Mouse (Mus musculus) retina, postnatal 7 days (tissue): ENCODE results near the gene Tmem169.
"Not testable (repeated sequence)": the region's sequence is repeated elsewhere in the genome, so short reads cannot be mapped to it uniquely, and the experiment has no call there.

ENCODE experiments used
- DNase-seq: peaks from one replicate; pipeline ENCODE4 v3.0.0-alpha.2; 2012; ENCODE audit warnings: low read depth, low spot score

Gene Tmem169

DNA sequence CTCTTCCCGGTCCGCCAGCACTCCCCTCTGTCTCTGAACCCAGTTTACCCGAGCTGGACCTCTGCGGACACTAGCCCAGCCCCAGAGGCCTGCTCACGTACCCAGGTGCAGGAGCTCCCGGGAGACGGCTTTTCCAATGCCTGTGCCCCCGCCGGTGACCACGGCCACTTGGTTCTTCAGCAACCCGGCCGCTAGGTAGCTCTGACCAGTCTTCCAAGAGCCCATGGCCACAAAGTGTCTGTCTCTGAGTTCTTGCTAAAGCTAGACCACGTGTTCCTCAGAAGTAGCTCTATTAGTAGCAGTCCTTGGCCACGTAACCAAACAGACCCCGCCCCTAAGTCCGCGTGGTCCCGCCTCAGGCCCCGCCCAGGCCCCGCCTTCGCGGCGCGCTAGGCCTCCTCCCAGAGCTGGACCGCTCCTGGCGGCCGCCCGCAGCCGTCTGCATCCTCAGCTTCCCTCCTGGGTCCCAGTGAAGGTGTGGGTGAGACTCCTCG lies at the start of gene Tmem169, which contains the start of gene Pecr:
Gene Tmem169 (plus strand): TSS at position 378 of the 494 bp plus-strand sequence.
Gene Pecr (minus strand): TSS at position 323 of the 494 bp plus-strand sequence.
- peak; percentile 79 for DNase-seq

DNA sequence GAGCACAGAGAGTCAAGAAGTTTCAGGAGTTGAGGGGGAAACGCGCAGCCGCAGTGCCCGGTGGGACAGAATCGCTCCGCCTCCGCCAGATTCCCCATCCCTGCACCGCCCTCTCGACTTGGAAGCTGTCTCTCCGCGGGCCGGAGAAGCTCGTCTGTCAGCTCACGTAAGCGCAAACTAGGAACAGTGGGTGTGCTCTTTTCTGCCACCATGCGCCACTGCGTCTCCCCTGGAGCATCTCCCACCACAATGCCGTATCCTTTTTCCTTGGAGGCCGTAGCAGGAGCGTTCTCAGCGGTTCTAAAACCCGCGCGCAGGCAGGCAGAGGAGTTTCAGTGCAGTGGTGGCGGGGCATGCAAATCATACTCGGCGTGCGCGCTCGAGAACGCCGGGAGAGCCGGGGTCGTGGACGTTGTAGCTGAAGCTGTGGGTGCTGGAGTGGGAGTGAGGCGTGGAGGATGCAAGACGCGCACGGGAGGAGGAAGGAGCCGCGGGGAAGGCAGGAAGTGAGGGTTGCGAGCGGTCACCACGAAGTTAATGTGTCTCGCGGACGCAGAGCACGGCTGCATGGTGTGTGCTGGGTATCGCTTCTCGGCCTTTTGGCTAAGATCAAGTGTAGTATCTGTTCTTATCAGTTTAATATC lies 47.7 kb upstream of the Tmem169 start:
- peak; percentile 49 for DNase-seq

DNA sequence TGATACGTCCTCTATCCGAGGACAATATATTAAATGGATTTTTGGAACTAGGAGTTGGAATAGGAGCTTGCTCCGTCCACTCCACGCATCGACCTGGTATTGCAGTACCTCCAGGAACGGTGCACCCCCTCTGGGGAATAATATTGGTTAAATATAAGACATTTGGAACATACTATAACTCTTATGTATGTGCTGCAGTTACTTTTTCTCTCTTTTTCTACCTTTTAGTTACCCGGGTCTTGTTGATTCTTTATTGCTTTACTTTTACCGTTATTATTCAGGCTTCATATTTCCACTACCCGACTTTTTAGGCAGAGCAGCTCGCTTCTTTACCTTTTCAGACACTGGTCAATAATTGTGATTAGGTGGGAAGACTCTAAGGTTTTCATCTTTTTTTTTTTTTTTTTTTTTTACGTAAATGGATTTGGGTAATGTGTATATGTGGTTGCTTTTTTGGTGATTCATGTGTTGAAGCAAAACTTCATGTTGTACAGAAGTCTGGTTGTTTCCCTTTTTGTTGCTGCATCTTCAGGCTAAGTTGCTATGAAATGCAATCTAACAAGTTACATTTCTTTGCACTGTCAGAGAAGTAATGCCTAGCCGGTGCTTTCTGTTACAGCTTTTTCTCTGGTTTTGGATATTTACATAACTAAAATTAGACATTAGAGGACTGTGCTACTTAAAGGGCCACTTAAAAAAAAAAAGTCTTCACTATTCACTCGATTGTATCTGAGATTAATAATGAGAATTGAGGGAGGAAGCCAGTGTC lies 47.0 kb upstream of the Tmem169 start:
- no peak for DNase-seq

DNA sequence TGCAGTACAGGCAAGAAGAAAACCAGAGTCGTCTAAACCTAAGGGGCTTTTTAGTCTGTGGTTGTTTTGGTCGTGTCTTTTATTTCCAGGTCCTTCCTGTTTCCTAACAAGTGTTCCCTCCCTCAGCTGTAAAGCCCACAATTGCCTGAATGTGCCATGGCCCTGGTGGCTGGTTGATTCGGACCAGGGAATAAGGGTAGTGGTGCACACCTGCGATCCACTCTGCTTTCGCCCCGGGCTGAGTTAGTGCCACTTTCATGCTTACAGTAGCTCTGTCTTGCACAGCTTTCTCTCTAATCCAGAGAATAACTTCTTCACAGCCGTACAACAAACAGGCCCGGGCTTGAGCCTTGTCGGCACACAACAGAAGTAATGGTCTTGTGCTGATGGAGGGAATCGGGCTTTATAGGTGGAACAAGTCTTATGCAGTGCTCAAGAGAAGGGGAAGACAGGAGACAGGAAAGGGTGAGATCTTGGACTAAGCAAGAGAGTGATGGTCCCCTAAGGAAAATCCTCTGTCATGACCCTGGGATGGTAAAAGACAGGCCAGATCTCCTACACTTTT lies 46.1 kb upstream of the Tmem169 start:
- no peak for DNase-seq

DNA sequence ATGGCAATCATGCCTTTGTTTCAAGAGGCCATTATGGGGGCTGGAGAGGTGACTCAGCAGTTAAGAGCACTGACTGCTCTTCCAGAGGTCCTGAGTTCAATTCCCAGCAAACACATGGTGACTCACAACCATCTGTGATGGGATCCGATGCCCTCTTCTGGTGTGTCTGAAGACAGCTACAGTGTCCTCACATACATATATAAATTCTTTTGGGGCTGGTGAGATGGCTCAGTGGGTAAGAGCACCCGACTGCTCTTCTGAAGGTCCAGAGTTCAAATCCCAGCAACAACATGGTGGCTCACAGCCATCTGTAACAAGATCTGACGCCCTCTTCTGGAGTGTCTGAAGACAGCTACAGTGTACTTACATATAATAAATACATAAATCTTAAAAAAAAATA lies 45.1 kb upstream of the Tmem169 start:
- DNase-seq: not testable (repeated sequence)

DNA sequence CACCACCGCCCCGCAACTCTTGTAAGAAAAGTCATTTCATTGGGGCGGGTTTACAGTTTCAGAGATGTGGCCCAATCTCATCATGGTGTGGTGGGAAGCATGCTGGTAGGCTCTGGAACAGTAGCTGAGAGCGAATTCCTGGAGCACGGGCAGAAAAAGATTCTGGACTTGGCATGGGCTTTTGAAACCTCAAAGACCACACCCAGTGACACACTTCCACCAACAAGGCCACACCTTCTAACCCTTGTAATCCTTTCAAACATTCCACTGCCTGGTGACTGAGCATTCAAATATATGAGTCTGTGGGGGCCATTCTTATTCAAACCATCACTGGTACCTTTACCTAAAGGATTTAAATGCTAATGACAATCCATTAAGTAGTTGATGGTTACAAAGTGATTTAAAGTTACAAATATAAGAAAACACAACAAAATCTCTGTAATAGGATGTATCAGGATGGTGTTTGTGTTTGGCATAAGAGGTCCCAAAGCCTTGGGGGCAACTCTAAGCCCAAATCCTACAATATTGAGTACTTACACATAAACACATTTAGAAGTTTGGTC lies 41.5 kb upstream of the Tmem169 start:
- no peak for DNase-seq

DNA sequence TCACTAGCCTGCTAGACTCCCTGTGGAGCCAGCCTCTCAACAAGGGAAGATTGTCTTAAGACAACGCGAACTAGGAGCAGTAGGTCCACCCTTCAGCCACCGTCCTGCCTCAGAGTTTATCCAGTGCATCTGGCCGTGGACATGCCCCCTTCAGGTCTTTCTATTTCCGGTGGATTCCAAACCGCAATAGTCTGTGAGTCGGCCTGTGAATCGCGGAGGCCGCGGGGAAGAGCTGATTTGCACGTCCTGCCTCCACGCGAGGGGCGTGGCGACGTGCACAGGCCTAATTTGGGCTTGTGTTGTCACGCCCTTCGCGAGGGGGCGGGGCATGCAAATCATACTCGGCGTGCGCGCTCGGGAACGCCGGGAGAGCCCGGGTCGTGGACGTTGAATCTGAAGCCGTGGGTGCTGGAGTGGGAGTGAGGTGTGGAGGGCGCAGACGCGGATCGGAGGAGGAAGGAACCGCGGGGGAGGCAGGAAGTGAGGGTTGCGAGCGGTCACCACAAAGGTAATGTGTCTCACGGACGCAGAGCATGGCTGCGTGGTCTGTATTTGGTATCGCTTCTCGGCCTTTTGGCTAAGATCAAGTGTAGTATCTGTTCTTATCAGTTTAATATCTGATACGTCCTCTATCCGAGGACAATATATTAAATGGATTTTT lies 40.4 kb upstream of the Tmem169 start:
- peak; percentile 95 for DNase-seq

DNA sequence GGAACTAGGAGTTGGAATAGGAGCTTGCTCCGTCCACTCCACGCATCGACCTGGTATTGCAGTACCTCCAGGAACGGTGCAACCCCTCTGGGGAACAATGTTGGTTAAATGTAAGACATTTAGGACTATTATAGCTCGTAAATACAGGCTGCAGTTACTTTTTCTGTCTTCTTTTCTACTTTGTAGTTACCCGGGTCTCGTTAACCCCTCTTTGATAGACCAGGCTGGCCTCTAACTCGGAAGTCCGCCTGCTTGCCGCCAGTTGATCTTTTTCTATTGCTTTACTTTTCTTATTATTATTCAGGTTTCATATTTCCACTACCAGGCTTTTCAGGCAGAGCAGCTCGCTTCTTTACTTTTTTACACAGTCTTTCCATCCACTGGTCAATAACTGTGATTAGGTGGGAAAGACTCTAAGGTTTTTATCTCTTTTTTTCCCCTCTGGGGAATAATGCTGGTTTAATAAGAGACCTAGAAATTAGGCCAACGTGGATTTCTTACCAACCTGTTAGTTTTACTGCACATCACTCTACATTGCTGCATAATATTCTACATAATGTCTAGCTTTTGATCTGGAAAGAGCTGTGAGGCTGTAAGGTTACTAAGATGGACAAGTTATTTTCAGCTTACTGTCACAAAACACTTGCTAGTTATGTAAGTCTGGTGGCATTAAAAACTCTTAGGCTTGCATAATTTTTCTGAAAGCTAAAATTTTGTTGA lies 39.7 kb upstream of the Tmem169 start:
- DNase-seq: no peak

DNA sequence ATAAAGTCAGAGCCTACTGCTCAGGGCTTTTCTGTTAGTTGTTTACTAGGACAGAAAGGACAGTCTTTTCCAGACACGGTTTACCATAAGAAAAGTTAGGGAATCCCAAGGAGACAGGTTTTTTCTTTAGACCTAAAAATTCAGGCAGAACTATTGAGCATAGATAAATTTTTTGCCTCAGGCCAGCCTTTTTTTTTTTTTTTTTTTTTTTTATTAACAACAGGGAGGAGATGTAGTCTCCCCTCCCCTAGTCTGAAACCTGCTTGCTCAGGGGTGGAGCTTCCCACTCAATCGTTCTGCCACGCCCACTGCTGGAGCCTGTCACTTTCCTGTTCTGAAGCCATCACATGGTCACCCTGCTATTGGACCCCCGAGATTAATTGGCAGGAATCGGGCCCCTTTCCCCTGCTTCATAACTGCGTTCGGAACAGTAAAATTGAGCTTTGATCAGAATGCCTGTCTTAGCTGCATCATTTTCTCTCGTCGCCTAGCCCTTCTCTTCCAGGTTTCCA lies 35.9 kb upstream of the Tmem169 start:
- not testable (repeated sequence) for DNase-seq

DNA sequence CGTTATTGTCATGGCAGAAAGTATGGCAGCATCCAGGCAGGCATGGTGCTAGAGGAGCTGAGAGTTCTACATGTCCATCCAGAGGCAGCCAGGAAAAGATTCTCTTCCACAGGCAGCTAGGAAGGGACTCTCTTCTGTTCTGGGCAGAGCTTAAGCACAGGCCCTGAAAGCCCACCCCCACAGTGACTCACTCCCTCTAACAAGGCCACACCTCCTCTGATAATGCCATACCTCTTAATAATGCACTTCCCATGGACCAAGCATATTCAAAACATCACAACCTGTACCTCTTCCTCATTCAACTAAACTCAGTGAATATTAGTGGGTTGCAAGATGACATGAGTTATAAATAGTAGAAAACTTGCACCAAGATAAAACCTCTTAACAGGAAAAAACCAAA lies 32.4 kb upstream of the Tmem169 start:
- DNase-seq: no peak

DNA sequence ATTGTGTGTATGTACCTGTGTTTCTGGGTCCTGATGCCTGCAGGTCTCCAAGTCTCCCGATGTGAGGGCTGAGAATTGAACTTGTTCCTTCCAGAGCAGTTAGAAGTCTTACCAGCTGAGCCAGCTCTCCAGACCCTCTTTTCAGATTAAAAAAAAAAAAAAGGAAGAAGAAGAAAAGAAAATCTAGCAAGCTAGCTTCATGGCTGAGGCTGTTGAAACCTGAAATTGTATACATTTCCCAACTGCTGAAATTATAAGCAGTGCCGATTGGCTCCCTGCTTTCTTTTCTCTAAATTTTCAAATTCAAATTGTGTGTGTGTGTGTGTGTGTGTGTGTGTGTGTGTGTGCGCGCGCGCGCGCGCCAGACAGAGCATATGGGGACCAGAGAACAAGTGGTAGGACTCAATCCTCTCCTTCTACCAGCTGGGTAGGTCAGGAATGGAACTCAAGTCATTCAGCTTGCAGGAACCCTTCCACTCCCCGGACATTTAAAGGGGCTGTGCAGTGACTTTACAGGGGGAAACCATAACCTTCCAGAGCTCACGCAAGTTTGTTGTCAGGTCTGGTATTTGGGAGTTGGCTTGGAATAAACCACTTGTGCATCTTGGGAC lies 30.2 kb upstream of the Tmem169 start:
- DNase-seq: no peak

DNA sequence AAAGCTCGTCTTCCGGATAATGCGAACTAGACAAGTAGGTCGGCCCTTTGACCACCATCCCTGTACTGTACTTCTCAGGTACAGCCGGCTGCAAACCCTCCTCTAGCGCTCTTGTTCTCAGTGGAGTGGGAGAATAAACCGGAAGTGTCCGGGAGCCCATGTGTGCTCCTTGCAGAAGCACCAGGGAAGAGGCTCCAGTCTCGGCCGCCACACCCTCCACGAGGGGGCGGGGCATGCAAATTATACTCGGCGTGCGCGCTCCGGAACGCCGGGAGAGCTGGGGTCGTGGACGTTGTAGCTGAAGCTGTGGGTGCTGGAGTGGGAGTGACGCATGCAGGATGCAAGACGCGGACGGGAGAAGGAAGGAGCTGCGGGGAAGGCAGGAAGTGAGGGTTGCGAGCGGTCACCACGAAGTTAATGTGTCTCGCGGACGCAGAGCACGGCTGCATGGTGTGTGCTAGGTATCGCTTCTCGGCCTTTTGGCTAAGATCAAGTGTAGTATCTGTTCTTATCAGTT lies 29.6 kb upstream of the Tmem169 start:
- DNase-seq: peak; percentile 85

DNA sequence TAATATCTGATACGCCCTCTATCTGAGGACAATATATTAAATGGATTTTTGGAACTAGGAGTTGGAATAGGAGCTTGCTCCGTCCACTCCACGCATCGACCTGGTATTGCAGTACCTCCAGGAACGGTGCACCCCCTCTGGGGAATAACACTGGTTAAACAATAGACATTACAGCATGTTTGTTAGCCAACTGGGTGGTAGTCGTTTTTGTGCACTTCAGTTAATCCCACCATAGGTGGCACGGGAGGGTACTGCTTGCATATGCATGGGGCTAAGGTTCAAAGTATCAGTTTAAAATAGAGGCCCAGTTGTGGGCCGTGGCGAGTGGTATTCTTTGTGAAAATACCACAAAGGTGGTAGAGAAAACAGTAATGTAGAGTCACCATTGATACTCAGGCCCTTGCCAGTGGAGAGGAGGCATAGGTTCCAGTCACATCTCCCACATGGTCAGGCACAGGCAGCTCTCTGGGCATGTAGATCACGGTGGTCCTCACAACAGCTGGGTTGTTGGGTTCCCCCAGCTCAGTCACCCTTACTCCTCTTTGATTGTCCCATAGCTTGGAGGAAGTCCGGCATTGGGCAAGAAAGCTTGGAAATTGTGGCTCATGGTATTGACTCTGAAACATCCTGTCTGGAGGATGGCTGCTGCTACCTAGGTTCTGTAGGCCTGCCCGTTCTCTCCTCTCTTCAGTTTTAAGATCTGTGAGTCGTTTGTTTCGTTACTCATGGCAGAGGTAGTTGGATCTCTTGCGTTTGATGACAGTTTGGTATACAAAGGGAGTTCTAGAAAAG lies 28.9 kb upstream of the Tmem169 start:
- peak; percentile 37 for DNase-seq

DNA sequence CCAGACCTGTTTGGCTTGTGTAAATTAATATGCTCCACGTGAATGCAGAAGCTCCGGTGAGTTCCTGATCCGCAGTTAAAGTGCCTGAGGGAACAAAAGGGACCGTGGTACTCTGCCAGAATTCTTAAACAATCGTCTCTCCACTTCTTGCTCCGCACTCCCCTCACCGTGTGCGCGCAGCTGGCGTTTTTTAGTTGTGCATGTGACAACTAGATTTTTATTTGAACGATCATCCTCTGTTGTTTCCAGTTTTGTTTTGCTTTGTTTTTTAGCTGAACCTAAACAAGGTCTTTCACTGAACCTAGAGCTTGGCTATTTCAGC lies 28.4 kb upstream of the Tmem169 start:
- no peak for DNase-seq

DNA sequence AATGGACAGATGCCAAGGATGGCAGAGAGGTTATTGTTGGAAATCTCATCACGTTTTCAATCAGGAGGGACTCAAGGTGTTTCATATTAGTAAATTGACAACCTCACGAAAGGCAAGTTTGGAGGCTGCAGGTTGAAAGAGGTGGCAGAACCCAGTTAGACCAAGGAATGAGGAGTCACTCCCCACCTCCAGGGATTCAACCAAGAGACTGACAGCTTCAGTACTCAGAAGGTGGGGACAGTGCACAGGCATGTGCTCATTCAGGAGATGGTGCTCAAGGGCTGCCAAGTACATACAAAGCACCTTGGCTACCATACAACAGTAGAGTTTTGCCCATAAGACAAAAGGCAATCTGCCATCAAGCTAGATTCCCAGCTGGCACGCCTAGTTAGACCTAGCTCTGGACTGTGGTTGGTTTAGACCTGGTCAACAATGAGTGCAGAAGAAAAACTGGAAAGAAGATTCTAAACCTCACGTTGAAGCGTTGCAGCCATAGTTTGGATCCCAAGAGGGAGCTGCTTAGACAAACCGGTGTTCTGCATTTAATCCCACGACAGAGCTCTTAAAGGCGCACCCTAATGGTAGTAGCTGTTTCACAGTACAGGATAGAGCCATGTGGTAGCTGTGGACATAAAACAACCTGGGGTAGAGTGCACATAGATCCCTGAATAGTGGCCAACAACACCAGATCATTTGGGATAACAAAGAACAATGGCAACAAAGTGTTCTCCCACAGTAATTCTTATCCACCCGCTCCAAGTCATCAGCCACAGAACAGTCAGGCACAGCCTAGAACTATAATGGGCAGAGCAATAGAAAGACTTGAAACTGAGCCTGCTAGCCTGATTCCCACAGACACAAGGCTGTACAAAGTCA lies 27.6 kb upstream of the Tmem169 start:
- no peak for DNase-seq

DNA sequence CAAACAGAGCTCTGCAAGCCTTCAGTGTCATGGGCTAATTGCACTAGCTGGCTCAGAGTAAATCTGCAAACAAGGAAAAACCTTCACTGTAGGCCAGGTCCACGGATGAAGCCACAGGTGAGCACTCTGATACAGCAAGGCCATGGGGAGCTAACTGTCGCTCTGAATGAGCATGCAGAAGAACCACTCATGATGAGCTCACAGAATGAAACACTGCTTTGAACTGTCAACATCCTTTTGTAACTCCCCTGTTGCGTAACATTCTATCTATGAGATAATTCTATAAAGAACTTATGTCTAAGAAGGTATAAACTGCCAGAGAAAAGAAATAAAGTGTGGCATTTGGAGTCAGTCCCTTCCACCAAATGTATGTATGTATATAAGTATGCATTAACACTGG lies 21.1 kb upstream of the Tmem169 start:
- DNase-seq: no peak

DNA sequence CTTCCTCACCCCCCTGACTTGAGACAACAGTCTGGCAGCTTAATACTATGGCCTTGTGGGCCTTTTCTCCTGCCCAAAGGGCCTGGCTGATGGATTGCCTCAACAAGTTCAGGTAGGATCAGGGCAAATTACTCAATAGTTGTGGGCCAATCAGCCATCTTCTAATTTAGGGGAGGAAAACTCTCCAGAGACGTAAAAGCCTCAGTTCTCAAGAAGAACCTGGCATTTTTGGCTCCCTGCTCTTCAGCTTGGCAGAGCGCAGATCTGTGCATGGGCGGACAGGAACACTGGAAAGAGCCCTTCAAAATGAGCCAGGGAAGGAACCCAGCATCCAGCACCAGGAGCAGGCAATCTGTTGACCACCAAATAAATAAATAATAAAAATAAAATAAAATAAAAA lies 6.1 kb upstream of the Tmem169 start:
- no peak for DNase-seq

DNA sequence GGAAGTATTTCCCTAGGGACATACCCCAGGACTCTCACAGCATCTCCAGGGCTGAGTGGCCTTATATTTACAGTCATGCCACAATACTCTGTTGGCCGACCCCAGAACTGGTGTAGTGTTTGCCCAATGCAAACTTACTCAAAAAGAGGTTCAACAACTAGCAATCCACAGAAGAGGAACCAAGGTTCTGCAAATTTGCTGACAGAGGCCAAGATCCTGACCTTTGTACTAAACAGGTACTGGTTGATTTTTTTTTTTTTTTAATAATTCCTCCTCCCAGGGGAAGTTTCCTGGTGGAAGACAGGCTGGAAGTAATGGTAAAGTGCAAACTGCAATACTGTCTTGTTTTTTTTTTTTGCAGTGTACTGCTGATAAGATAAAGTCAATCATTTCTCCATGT lies 1.6 kb upstream of the Tmem169 start:
- no peak for DNase-seq

DNA sequence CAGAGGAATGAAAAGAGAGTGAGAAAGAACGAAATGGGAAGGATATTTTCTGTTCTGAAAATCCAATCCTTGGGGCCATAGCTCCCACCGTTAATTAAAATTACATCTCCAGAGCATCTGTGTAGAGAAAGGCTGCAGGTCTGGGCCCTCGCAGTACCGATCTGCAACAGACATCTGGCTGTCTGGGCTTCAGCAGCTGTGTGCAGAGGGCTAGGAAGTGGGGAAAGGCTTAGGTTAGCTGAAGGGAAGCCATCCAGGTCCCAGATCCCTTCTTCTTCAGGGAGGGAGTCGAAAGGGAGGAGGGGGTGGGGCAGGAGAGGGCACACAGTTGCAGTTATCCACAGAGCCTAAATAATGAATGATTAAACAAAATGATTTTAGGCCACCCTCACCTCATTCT lies 370 bp downstream of the Tmem169 start:
- DNase-seq: no peak
